Mouse (Mus musculus) layer of hippocampus, postnatal 36 days (tissue): ENCODE measurements around the gene Rreb1. TPM values are rescaled to one million over a fixed set of nuclear protein-coding genes. Genes with fewer than 3 reads are reported as not detected.

Experiments used
- DNase-seq, 2 experiments: peaks; one replicate each; pipeline ENCODE4 v3.0.0; 2022
- total RNA-seq, 2 experiments: library from RNA; stranded (reverse); gene quantifications; 2 replicates each; pipeline ENCODE4 v1.2.3; 2021

Rreb1 gene
- total RNA-seq, 2 experiments from 2014 or later, result 63.5 to 79.8 TPM

GRCm38 (mm10) chr13:37989701-37990100 is 211.5 kb downstream of the Rreb1 start:
- DNase-seq, result no peak

DNA sequence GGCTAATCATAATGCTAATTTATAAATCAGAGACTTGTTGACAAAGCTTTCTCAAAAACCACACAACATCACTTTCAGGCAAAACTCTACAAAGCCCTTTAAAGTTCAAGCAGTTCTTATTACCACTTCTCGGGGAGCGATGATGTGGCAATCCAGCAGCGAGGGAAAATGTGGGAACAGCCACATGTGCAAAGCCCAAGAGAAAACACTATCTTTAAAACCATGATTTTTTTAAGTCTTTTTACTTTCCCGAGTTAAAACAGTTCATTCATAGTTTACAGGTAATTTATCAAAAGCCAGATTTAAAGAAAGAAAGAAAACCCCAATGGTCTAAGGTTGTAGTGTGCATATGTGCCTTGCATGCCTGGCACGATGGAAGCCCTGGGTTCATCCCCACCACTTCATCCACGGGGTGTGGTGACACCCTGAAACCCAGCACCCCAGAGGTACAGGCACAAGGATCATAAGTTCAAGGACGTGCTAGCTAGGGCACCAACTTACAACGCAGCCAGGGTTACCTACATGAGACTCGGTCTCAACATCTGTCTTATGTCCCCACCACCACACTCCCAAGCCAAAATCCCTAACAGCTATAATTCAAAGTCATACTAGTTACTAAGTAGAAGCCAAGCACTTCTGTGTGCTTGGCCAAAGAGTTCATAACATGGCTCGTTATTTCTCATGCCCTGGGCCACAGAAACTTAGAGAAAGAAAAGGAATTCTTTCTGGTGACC is 214.6 kb downstream of the Rreb1 start:
- no peak for DNase-seq

- no peak for DNase-seq
Measured at GRCm38 (mm10) chr13:37993376-37993703, 215.1 kb downstream of the Rreb1 start.

DNA sequence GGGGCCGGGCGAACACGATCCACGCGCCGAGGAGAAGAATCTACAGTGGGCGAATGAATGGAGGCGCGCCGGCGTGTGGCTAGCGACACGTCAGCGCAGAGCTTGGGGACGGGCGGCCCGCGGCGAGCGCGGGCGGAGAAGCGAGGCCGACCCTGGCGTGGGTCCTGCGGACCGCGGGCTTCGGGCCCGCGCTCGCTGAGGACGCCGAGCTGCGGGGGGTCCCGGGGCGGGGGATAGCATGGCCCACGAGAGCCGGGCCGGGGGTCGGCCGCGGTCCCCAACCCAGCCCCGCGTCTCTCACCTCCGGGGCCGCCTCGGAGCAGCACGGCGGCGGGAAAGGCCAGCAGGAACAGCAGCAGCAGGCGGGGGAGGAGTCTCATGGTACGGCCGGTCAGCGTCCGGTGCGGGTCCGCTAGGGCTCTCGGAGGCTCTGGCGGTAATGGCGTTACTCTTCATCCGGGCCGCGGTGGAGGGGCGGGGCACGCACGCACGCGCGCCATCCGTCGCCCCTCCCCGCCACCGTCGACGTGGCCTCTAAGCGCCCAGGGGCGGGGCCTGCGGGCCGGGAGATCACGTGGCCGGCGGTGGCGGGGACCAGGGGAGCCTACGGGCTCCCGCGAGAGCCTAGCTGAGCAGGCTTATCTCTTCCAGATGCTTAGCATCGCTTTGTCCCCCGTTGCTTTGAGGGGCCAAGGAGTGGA is 215.7 kb downstream of the Rreb1 start, which contains the start of gene Ssr1:
Ssr1 (minus strand) TSS at position 514 of the 701 bp plus-strand sequence.
- DNase-seq, result peak; percentile 93 to 94

- DNase-seq, result no peak
Measured at GRCm38 (mm10) chr13:37994405-37994749, 216.2 kb downstream of the Rreb1 start.

DNA sequence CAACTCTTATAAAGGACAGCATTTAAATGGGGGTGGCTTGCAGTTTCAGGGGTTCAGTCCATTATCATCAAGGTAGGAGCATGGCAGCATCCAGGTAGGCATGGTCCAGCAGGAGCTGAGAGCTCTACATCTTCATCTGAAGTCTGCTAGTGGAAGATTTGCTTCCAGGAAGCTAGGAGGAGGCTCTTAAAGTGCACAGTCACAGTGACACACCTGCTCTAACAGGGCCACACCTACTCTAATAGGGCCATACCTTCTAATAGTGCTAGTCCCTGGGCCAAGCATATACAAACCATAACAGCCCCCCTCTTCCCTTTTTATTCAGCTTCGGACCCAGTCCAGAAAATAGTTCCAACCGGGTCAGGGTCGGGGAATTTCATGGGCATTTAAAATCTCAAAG is 221.5 kb downstream of the Rreb1 start:
- DNase-seq, result no peak

Other genes with a start within 250 kb of the Rreb1 start
- 10 to 100 TPM; 91.1 to 92.7 TPM for gene Ssr1, start 215.8 kb downstream of the Rreb1 start, total RNA-seq